Mouse (Mus musculus): ENCODE results near the gene Camkmt. TPM values are rescaled to one million over a fixed set of nuclear protein-coding genes. Genes with fewer than 3 reads are reported as not detected.

The Camkmt gene
- polyA plus RNA-seq, 1 experiment from 2014 or later, result 10.1 TPM

GRCm38 (mm10) chr17:85355356-85355755 is 265.0 kb downstream of the Camkmt start:
- Histone ChIP-seq H3K9me3 (ENCODE audit: control insufficient read depth, low read length) (no peaks in the 10 kb centered on the region), H3K36me3 (ENCODE audit: control insufficient read depth, insufficient read depth, low read length) (no peaks in the 10 kb centered on the region), H3K4me2 (ENCODE audit: low read depth, low read length) (no peak overlapping the region), H3K4me3 (ENCODE audit: low read depth, low read length) (no peak overlapping the region), H3K27me3 (replicated peaks; ENCODE audit: control insufficient read depth, insufficient read depth, low read length) (no peaks in the 10 kb centered on the region), H3K27ac (replicated peaks; ENCODE audit: low read depth, low read length) (no peak overlapping the region), H3K4me1 (ENCODE audit: control insufficient read depth, insufficient read depth, low read length) (no peaks in the 10 kb centered on the region), H3K9ac (ENCODE audit: low read depth, low read length) (no peak overlapping the region)
- no peak for DNase-seq (ENCODE audit: low spot score)
- WGBS, result 88% methylated on average over 9 of the region's 9 CpGs
- no peak for ATAC-seq (ENCODE audit: low read depth)

DNA sequence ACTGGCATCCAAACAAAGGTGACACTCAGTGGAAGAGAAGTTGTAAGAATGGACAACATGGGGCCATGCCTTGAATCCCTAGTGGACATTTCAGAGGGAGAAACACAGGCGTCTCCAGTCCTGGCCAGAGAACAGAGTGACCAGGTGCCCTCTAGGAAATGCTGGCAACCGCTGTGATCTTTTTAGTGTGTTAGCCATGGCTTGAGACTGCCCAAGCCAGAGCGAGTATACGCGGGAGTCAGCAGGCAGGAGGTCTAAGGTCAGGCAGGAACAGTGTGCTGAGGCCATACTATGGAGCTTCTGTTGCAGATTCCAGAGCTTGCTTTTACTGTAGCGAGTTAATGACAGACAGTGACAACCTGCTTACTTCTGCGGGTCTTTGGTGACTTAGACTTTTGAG is 270.7 kb downstream of the Camkmt start:
- Histone ChIP-seq H3K4me3 (ENCODE audit: low read depth, low read length) (no peak overlapping the region), H3K9ac (ENCODE audit: low read depth, low read length) (no peak overlapping the region), H3K9me3 (ENCODE audit: control insufficient read depth, low read length) (no peaks in the 10 kb centered on the region), H3K36me3 (ENCODE audit: control insufficient read depth, insufficient read depth, low read length) (no peaks in the 10 kb centered on the region), H3K27me3 (replicated peaks; ENCODE audit: control insufficient read depth, insufficient read depth, low read length) (no peaks in the 10 kb centered on the region), H3K27ac (replicated peaks; ENCODE audit: low read depth, low read length) (no peak overlapping the region), H3K4me1 (ENCODE audit: control insufficient read depth, insufficient read depth, low read length) (no peaks in the 10 kb centered on the region), H3K4me2 (ENCODE audit: low read depth, low read length) (no peak overlapping the region)
- DNase-seq (ENCODE audit: low spot score), result no peak
- 80% methylated on average over 7 of the region's 7 CpGs for WGBS
- ATAC-seq (ENCODE audit: low read depth), result no peak

DNA sequence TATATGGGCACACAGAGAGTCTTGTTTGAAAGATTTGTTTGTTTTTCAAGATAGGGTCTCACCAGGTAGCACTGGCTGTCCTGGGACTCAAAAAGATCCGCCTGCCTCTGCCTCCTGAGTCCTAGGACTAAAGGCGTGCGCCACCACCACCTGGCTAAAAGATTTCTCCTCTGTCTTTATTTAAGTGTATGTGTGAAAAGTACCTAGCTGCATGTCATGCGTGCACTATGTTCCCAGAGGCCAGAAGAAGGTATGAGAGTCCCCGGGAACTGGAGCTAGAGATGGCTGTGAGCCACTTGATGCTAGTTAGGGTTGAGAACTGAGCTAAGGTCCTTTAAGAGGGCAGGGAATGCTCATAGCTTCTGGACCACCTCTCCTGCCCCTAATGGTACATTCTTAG is 277.0 kb downstream of the Camkmt start:
- Histone ChIP-seq H3K27ac (replicated peaks; ENCODE audit: low read depth, low read length) (no peak overlapping the region), H3K36me3 (ENCODE audit: control insufficient read depth, insufficient read depth, low read length) (no peaks in the 10 kb centered on the region), H3K4me2 (ENCODE audit: low read depth, low read length) (no peak overlapping the region), H3K27me3 (replicated peaks; ENCODE audit: control insufficient read depth, insufficient read depth, low read length) (no peaks in the 10 kb centered on the region), H3K9me3 (ENCODE audit: control insufficient read depth, low read length) (no peaks in the 10 kb centered on the region), H3K4me3 (ENCODE audit: low read depth, low read length) (no peak overlapping the region), H3K9ac (ENCODE audit: low read depth, low read length) (no peak overlapping the region), H3K4me1 (ENCODE audit: control insufficient read depth, insufficient read depth, low read length) (no peaks in the 10 kb centered on the region)
- ATAC-seq (ENCODE audit: low read depth) (no peak), DNase-seq (ENCODE audit: low spot score) (no peak)
- 90% methylated on average over 5 of the region's 5 CpGs for WGBS

GRCm38 (mm10) chr17:85368776-85369175 is 278.4 kb downstream of the Camkmt start:
- H3K9ac ChIP-seq (ENCODE audit: low read depth, low read length), result no peak overlapping the region
- no peak for DNase-seq (ENCODE audit: low spot score)
- 77% methylated on average over 8 of the region's 8 CpGs for WGBS

GRCm38 (mm10) chr17:85372076-85372475 is 281.7 kb downstream of the Camkmt start:
- H3K4me1 ChIP-seq (ENCODE audit: control insufficient read depth, insufficient read depth, low read length), result peaks cover 24% of the 10 kb centered on the region
- 55% methylated on average over 13 of the region's 13 CpGs for WGBS
- no peak overlapping the region for H3K9ac ChIP-seq (ENCODE audit: low read depth, low read length)
- DNase-seq (ENCODE audit: low spot score) (peak; percentile 82), ATAC-seq (ENCODE audit: low read depth) (no peak)
- H3K4me2 ChIP-seq (ENCODE audit: low read depth, low read length), result no peak overlapping the region
- no peak overlapping the region for H3K4me3 ChIP-seq (ENCODE audit: low read depth, low read length)
- H3K9me3 ChIP-seq (ENCODE audit: control insufficient read depth, low read length), result no peaks in the 10 kb centered on the region
- 0 out of 2 replicates have a peak, but pooled peaks cover 3% of the 10 kb centered on the region for H3K27me3 ChIP-seq (replicated peaks; ENCODE audit: control insufficient read depth, insufficient read depth, low read length)
- H3K27ac ChIP-seq (replicated peaks; ENCODE audit: low read depth, low read length), result no peak overlapping the region
- H3K36me3 ChIP-seq (ENCODE audit: control insufficient read depth, insufficient read depth, low read length), result no peaks in the 10 kb centered on the region

More at GRCm38 (mm10) chr17:85368776-85369175, 278.4 kb downstream of the Camkmt start:
- no peaks in the 10 kb centered on the region for H3K9me3 ChIP-seq (ENCODE audit: control insufficient read depth, low read length)
- no peak overlapping the region for H3K27ac ChIP-seq (replicated peaks; ENCODE audit: low read depth, low read length)
- no peak overlapping the region for H3K4me2 ChIP-seq (ENCODE audit: low read depth, low read length)
- no peaks in the 10 kb centered on the region for H3K36me3 ChIP-seq (ENCODE audit: control insufficient read depth, insufficient read depth, low read length)
- ATAC-seq (ENCODE audit: low read depth), result no peak
- 0 out of 2 replicates have a peak, but pooled peaks cover 3% of the 10 kb centered on the region for H3K27me3 ChIP-seq (replicated peaks; ENCODE audit: control insufficient read depth, insufficient read depth, low read length)
- no peaks in the 10 kb centered on the region for H3K4me1 ChIP-seq (ENCODE audit: control insufficient read depth, insufficient read depth, low read length)
- H3K4me3 ChIP-seq (ENCODE audit: low read depth, low read length), result no peak overlapping the region

DNA sequence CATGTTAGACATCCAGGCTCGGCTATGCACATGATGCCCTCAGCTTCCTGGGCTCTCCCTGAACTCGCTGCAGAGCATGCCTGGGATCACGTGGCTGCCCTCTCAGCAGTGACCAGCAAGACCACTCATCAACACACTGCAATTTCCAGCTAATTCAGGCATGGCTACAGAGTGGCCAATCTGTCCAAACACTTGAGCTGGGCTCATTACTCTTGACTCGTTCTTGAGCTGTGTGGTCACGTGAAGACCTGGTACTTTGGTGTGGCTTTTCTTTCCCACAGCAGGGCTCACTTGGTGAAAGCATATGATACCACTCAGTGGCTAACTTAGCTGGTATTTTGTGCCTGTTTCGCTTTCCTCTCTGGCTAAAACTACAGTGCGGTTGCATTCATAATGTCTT is 282.2 kb downstream of the Camkmt start:
- 88% methylated on average over 7 of the region's 7 CpGs for WGBS
- Histone ChIP-seq H3K36me3 (ENCODE audit: control insufficient read depth, insufficient read depth, low read length) (no peaks in the 10 kb centered on the region), H3K4me1 (ENCODE audit: control insufficient read depth, insufficient read depth, low read length) (peaks cover 24% of the 10 kb centered on the region), H3K27ac (replicated peaks; ENCODE audit: low read depth, low read length) (no peak overlapping the region), H3K9ac (ENCODE audit: low read depth, low read length) (no peak overlapping the region), H3K4me2 (ENCODE audit: low read depth, low read length) (no peak overlapping the region), H3K4me3 (ENCODE audit: low read depth, low read length) (no peak overlapping the region), H3K27me3 (replicated peaks; ENCODE audit: control insufficient read depth, insufficient read depth, low read length) (0 out of 2 replicates have a peak, but pooled peaks cover 3% of the 10 kb centered on the region), H3K9me3 (ENCODE audit: control insufficient read depth, low read length) (no peaks in the 10 kb centered on the region)
- DNase-seq (ENCODE audit: low spot score), result no peak
- ATAC-seq (ENCODE audit: low read depth), result no peak

DNA sequence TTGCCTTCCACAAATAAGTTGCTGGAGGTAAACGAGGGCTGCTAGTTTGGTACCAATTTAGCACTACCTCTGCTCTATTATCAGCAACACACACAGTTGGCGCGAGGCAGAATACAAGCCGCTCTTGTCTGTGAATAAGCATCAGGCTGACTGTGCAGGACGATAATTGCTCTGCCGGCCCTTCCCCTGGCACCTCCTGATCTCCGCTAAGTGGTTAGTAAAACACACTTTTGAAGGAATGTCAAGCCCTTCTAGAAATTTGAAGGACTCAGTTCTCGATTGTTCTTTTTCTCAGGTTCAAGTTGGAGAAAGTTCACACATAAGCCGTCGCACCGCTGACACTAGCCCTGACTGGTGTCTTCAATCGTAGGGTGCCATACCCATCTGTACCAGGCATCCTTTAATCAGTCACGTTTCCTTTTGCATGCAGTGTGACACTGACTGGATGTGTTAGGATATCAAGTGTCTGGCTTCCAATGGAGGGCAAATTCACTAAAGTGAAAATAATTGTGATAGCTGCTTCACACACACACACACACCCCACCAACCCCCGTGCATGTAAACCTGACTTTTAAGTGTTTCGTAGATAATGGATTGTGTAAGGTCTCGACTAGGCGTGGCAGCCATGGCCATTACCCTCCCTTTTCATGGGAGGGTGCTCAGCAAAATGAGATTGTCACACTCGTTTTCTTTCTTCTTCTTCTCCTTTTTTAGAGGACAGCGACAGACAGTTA is 283.9 kb downstream of the Camkmt start:
- Histone ChIP-seq H3K4me3 (ENCODE audit: low read depth, low read length) (no peak overlapping the region), H3K27ac (replicated peaks; ENCODE audit: low read depth, low read length) (no peak overlapping the region), H3K9me3 (ENCODE audit: control insufficient read depth, low read length) (no peaks in the 10 kb centered on the region), H3K27me3 (replicated peaks; ENCODE audit: control insufficient read depth, insufficient read depth, low read length) (0 out of 2 replicates have a peak, but pooled peaks cover 3% of the 10 kb centered on the region), H3K4me1 (ENCODE audit: control insufficient read depth, insufficient read depth, low read length) (peaks cover 24% of the 10 kb centered on the region), H3K36me3 (ENCODE audit: control insufficient read depth, insufficient read depth, low read length) (no peaks in the 10 kb centered on the region), H3K9ac (ENCODE audit: low read depth, low read length) (no peak overlapping the region), H3K4me2 (ENCODE audit: low read depth, low read length) (no peak overlapping the region)
- WGBS, result 72% methylated on average over 19 of the region's 19 CpGs
- no peak for ATAC-seq (ENCODE audit: low read depth)
- DNase-seq (ENCODE audit: low spot score), result no peak

- H3K4me2 ChIP-seq (ENCODE audit: low read depth, low read length), result peak overlapping the region; percentile 18
These were observed 284.5 kb downstream of the Camkmt start for GRCm38 (mm10) chr17:85374834-85375176.

DNA sequence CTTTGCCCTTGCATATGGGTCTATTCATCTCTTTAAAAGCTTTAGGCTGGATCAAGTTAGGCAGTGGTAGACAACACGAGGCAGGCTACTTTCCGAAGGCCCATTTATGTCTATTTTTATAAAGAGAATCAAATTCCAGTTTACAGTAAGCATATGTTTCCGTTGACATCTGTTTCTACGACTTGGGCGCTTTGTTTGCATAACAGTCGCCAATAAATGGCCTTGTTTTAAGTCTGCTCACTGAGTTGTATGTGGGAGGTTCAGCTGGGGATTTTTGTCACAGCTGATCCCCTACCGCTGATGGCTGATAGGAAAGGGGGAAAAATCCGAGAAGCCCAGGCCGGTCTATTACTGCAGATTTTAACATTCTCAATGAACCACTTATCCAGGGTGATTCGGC is 285.2 kb downstream of the Camkmt start:
- DNase-seq (ENCODE audit: low spot score) (peak; percentile 83), ATAC-seq (ENCODE audit: low read depth) (peak; percentile 62)
- Histone ChIP-seq H3K4me1 (ENCODE audit: control insufficient read depth, insufficient read depth, low read length) (peaks cover 24% of the 10 kb centered on the region), H3K27ac (replicated peaks; ENCODE audit: low read depth, low read length) (no peak overlapping the region; the same call in 1 of the 2 replicates), H3K9me3 (ENCODE audit: control insufficient read depth, low read length) (no peaks in the 10 kb centered on the region), H3K4me3 (ENCODE audit: low read depth, low read length) (no peak overlapping the region), H3K27me3 (replicated peaks; ENCODE audit: control insufficient read depth, insufficient read depth, low read length) (0 out of 2 replicates have a peak, but pooled peaks cover 3% of the 10 kb centered on the region), H3K36me3 (ENCODE audit: control insufficient read depth, insufficient read depth, low read length) (no peaks in the 10 kb centered on the region), H3K4me2 (ENCODE audit: low read depth, low read length) (peak overlapping the region; percentile 18), H3K9ac (ENCODE audit: low read depth, low read length) (no peak overlapping the region)
- 27% methylated on average over 10 of the region's 10 CpGs for WGBS

More at GRCm38 (mm10) chr17:85374834-85375176, 284.5 kb downstream of the Camkmt start:
- no peaks in the 10 kb centered on the region for H3K36me3 ChIP-seq (ENCODE audit: control insufficient read depth, insufficient read depth, low read length)
- 0 out of 2 replicates have a peak, but pooled peaks cover 3% of the 10 kb centered on the region for H3K27me3 ChIP-seq (replicated peaks; ENCODE audit: control insufficient read depth, insufficient read depth, low read length)
- WGBS, result 32% methylated on average over 8 of the region's 8 CpGs
- H3K9ac ChIP-seq (ENCODE audit: low read depth, low read length), result no peak overlapping the region
- ATAC-seq (ENCODE audit: low read depth) (no peak), DNase-seq (ENCODE audit: low spot score) (no peak)
- peaks cover 24% of the 10 kb centered on the region for H3K4me1 ChIP-seq (ENCODE audit: control insufficient read depth, insufficient read depth, low read length)
- H3K9me3 ChIP-seq (ENCODE audit: control insufficient read depth, low read length), result no peaks in the 10 kb centered on the region
- no peak overlapping the region for H3K27ac ChIP-seq (replicated peaks; ENCODE audit: low read depth, low read length)
- H3K4me3 ChIP-seq (ENCODE audit: low read depth, low read length), result no peak overlapping the region

All from embryonic facial prominence, embryonic 14.5 days (tissue).